Comparison of ENCODE assay signal across 6 mouse cellular contexts in genomic region chrX:9640126-9640525, GRCm38 (mm10). TPM values are rescaled to one million over a fixed set of nuclear protein-coding genes. Genes with fewer than 3 reads are reported as not detected.
DNase-seq lines count a peak whose midpoint lies in the region; ATAC-seq and TF ChIP-seq lines count a peak whose summit lies in the region.
"Not testable (repeated sequence)": the region's sequence is repeated elsewhere in the genome, so short reads cannot be mapped to it uniquely, and the experiment has no call there.

No protein-coding gene starts in this region.

- in situ Hi-C loops in CH12.LX (cut with MboI; ENCODE audit: low pct_ligation_motif_present, low pct_unique_long_range_greater_than_20kb, low sequenced_read_pairs): not testable (repeated sequence)

- TF ChIP-seq CTCF in CH12.LX (conservative IDR thresholded peaks at IDR 0.05 in 1 of 2, IDR thresholded peaks at IDR 0.05 in 1 of 2; ENCODE audit: low read depth in 2 of 2, low read length in 2 of 2): 0 out of 4 replicates have a peak, but pooled peaks of 1 of the 2 experiments have one; percentile 15
- 0 out of 2 replicates have a peak, but pooled peaks have one; percentile 2 for TF ChIP-seq CTCF in kidney, postnatal 0 days (IDR thresholded peaks at IDR 0.05; ENCODE audit: low read depth)
- peak; percentile 11; the same call in 1 of the 2 replicates for TF ChIP-seq CTCF in liver, embryonic 14.5 days (IDR thresholded peaks at IDR 0.05; ENCODE audit: low read depth)

- intact Hi-C loops in left cerebral cortex, postnatal 14 days (cut with DNase I): not testable (repeated sequence)

- not testable (repeated sequence) for TF ChIP-seq EP300 in CH12.LX (IDR thresholded peaks at IDR 0.05; ENCODE audit: low read length)
- 0 out of 2 replicates have a peak, but pooled peaks have one; percentile 25 for TF ChIP-seq EP300 in liver, embryonic 14.5 days (IDR thresholded peaks at IDR 0.05; ENCODE audit: low read depth)

- peak; percentile 2 for DNase-seq in CH12.LX (ENCODE audit: extremely low read depth)
- peak; percentile 11 for DNase-seq in c-Kit-positive CD71-positive TER-119-negative erythroid progenitor cells, embryonic 14.5 days (ENCODE audit: low read depth)
- not testable (repeated sequence) for DNase-seq in kidney, postnatal 0 days (ENCODE audit: low spot score)
- peak; percentile 3 to 5 for DNase-seq in left cerebral cortex, postnatal 14 days (ENCODE audit: low spot score in 2 of 2)
- peak in 1 of 3 experiments; percentile 17 for DNase-seq in liver, embryonic 14.5 days (ENCODE audit: low read depth in 3 of 3, low spot score in 3 of 3)

- dilution Hi-C loops in CH12.LX (cut with MboI; ENCODE audit: extremely low pct_ligation_motif_present, extremely low pct_unique_long_range_greater_than_20kb, low sequenced_read_pairs): not testable (repeated sequence)

- not testable (repeated sequence) for TF ChIP-seq POLR2A in CH12.LX (IDR thresholded peaks at IDR 0.05; ENCODE audit: low read depth, low read length)

- not testable (repeated sequence) for ATAC-seq in kidney, postnatal 0 days (replicated peaks; ENCODE audit: low FRiP score, low read depth)
- ATAC-seq in liver, embryonic 14.5 days (ENCODE audit: insufficient read depth): peak; percentile 74
- ATAC-seq in megakaryocyte-erythroid progenitor cell, adult 5-6 weeks (replicated peaks; ENCODE audit: low FRiP score, low TSS enrichment, poor library complexity, severe bottlenecking): peak; percentile 91

- not testable (repeated sequence) for TF ChIP-seq RAD21 in CH12.LX (IDR thresholded peaks at IDR 0.05; ENCODE audit: low read depth, low read length)

- not testable (repeated sequence) for H3K36me3 ChIP-seq in CH12.LX (replicated peaks in 1 of 2; ENCODE audit: control insufficient read depth in 1 of 2, insufficient read depth in 1 of 2, low read length in 1 of 2); kidney, postnatal 0 days (ENCODE audit: insufficient read depth, low read length); liver, embryonic 14.5 days (replicated peaks; ENCODE audit: control insufficient read depth, insufficient read depth, low read depth)

- H3K4me1 ChIP-seq in CH12.LX (ENCODE audit: control insufficient read depth in 1 of 2, insufficient read depth in 2 of 2); kidney, postnatal 0 days (replicated peaks; ENCODE audit: insufficient read depth, low read length); liver, embryonic 14.5 days (replicated peaks; ENCODE audit: control insufficient read depth in 2 of 2, insufficient read depth in 2 of 2, low read length in 1 of 2): not testable (repeated sequence)

- 56% methylated on average over 2 of the region's 2 CpGs for WGBS in kidney, postnatal 0 days
- whole genome bisulfite sequencing in liver, embryonic 14.5 days (ENCODE audit: insufficient replicate concordance): 13% methylated on average over 2 of the region's 2 CpGs

- H3K4me2 ChIP-seq in CH12.LX (ENCODE audit: insufficient read depth, low read depth, poor library complexity, severe bottlenecking); kidney, postnatal 0 days (ENCODE audit: low read length); liver, embryonic 14.5 days (ENCODE audit: low read depth): not testable (repeated sequence)

- not testable (repeated sequence) for H3K4me3 ChIP-seq in CH12.LX (replicated peaks in 1 of 3; ENCODE audit: low read depth in 2 of 3, low read length in 2 of 3, poor library complexity in 1 of 3); kidney, postnatal 0 days (replicated peaks; ENCODE audit: low read depth, low read length); liver, embryonic 14.5 days (ENCODE audit: insufficient read depth in 1 of 2, low read depth in 2 of 2, low read length in 2 of 2)

- not testable (repeated sequence) for H3K9ac ChIP-seq in CH12.LX (ENCODE audit: insufficient read depth, low read depth); kidney, postnatal 0 days (ENCODE audit: low read depth, low read length); liver, embryonic 14.5 days (replicated peaks)

- not testable (repeated sequence) for H3K27me3 ChIP-seq in CH12.LX (replicated peaks); kidney, postnatal 0 days (ENCODE audit: insufficient read depth, low read length); liver, embryonic 14.5 days (ENCODE audit: control insufficient read depth, insufficient read depth, low read length)

- H3K27ac ChIP-seq in CH12.LX (ENCODE audit: insufficient read depth, low read depth); kidney, postnatal 0 days; liver, embryonic 14.5 days: not testable (repeated sequence)

- not testable (repeated sequence) for H3K9me3 ChIP-seq in CH12.LX (replicated peaks; ENCODE audit: low read length); kidney, postnatal 0 days (replicated peaks; ENCODE audit: low read length); liver, embryonic 14.5 days (ENCODE audit: control insufficient read depth, low read length)

- not testable (repeated sequence) for H3K79me2 ChIP-seq in CH12.LX (replicated peaks; ENCODE audit: control insufficient read depth, extremely low read depth, insufficient read depth, poor library complexity, severe bottlenecking)

RNA-seq across cellular contexts. Expression of gene Dynlt3, which starts 22.7 kb away (rescaled TPM):
- total RNA-seq in CH12.LX (2012; rRNA removed) (26.8 and 27.9 TPM in 2 replicates), CH12.LX (2014; rRNA removed) (73.7 and 90.4 TPM in 2 replicates)
- 40.0 and 45.8 TPM in 2 replicates for polyA plus RNA-seq in CH12.LX (2012; ENCODE audit: insufficient read length, low read depth)
- 84.6 and 91.8 TPM in 2 replicates for polyA plus RNA-seq in kidney, postnatal 0 days (2015; fragmentation: Nextera tagmentation; extraction: Ambion mirVana)
- total RNA-seq in left cerebral cortex, postnatal 14 days (2021): 100 to 1,000 TPM; 106 to 108 TPM
- polyA plus RNA-seq in liver, embryonic 14.5 days (2012; rRNA removed): 7.2 and 13.2 TPM in 2 replicates
- 27.9 TPM in 2 replicates for polyA plus RNA-seq in liver, embryonic 14.5 days (2014; fragmentation: Nextera tagmentation; extraction: Ambion mirVana)
- total RNA-seq in megakaryocyte-erythroid progenitor cell, adult 5-6 weeks (2014; fragmentation: Nextera tagmentation): 35.3 and 50.4 TPM in 2 replicates
- total RNA-seq in megakaryocyte-erythroid progenitor cell, adult 5-6 weeks (2017): 81.6 and 118 TPM in 2 replicates
